Mouse (Mus musculus) CH12.LX (cell line): ENCODE measurements around the gene Taf4.

Experiments
- BHLHE40 ChIP-seq: IDR thresholded peaks from 2 replicates; pipeline ENCODE4 v1.6.1; 2011; ENCODE audit warnings: mild to moderate bottlenecking, low read depth, low read length, improper control_type of control experiment
- CTCF ChIP-seq, 2 experiments: IDR thresholded peaks in 1 of 2; conservative IDR thresholded peaks in 1 of 2; 2 replicates each; pipeline ENCODE4 v1.5.1; 2011 to 2012; ENCODE audit warnings: low read depth in 2 of 2, low read length in 2 of 2, improper control_type of control experiment in 1 of 2, inconsistent platforms in 1 of 2, mild to moderate bottlenecking in 1 of 2, moderate library complexity in 1 of 2
- EP300 ChIP-seq: IDR thresholded peaks from 2 replicates; pipeline ENCODE4 v1.6.1; 2011; ENCODE audit warnings: low read length, improper control_type of control experiment
- GABPA ChIP-seq: IDR thresholded peaks from 2 replicates; pipeline ENCODE4 v1.6.1; 2012; ENCODE audit warnings: low read depth, low read length, improper control_type of control experiment, inconsistent platforms; ENCODE audit not compliant: insufficient replicate concordance
- MYC ChIP-seq: IDR thresholded peaks from 2 replicates; pipeline ENCODE4 v1.6.1; 2011; ENCODE audit warnings: low read depth, mild to moderate bottlenecking, improper control_type of control experiment, low read length
- PAX5 ChIP-seq: IDR thresholded peaks from 2 replicates; pipeline ENCODE4 v1.6.1; 2012; ENCODE audit warnings: low read length, inconsistent platforms, mixed read lengths
- POLR2A ChIP-seq: IDR thresholded peaks from 2 replicates; pipeline ENCODE4 v1.6.1; 2011; ENCODE audit warnings: low read depth, mild to moderate bottlenecking, improper control_type of control experiment, low read length
- POLR2AphosphoS2 ChIP-seq: IDR thresholded peaks from 2 replicates; pipeline ENCODE4 v1.6.1; 2011; ENCODE audit warnings: low read depth, low read length, improper control_type of control experiment
- SMC3 ChIP-seq: IDR thresholded peaks from 2 replicates; pipeline ENCODE4 v1.6.1; 2011; ENCODE audit warnings: low read depth, low read length, improper control_type of control experiment
- USF1 ChIP-seq: IDR thresholded peaks from 2 replicates; pipeline ENCODE4 v1.6.1; 2014; ENCODE audit warnings: low read depth, mild to moderate bottlenecking, inconsistent platforms, low read length, improper control_type of control experiment
- ZKSCAN1 ChIP-seq: IDR thresholded peaks from 2 replicates; pipeline ENCODE4 v1.6.1; 2012; ENCODE audit warnings: low read depth, inconsistent platforms, low read length, improper control_type of control experiment, borderline replicate concordance
- ZMIZ1 ChIP-seq: IDR thresholded peaks from 2 replicates; pipeline ENCODE4 v1.6.1; 2012; ENCODE audit warnings: low read depth, mild to moderate bottlenecking, inconsistent platforms, low read length, improper control_type of control experiment
- ZNF384 ChIP-seq: IDR thresholded peaks from 2 replicates; pipeline ENCODE4 v1.6.1; 2012; ENCODE audit warnings: low read depth, low read length, improper control_type of control experiment, inconsistent platforms

GRCm38 (mm10) chr2:179896949-179897348 lies 79.5 kb downstream of the Taf4 start:
- no peak for TF ChIP-seq ZNF384
- TF ChIP-seq MYC = no peak
- TF ChIP-seq ZMIZ1 = no peak
- TF ChIP-seq POLR2A = no peak
- no peak for TF ChIP-seq PAX5
- TF ChIP-seq CTCF (conservative IDR thresholded peaks at IDR 0.05 in 1 of 2, IDR thresholded peaks at IDR 0.05 in 1 of 2; ENCODE audit: low read depth in 2 of 2, low read length in 2 of 2) = no peak
- no peak for TF ChIP-seq GABPA
- no peak for TF ChIP-seq BHLHE40
- TF ChIP-seq POLR2AphosphoS2 = no peak
- no peak for TF ChIP-seq SMC3
- no peak for TF ChIP-seq EP300
- TF ChIP-seq USF1 = no peak
- no peak for TF ChIP-seq ZKSCAN1
